Mouse (Mus musculus) spleen, adult 2 months (tissue): ENCODE measurements at regions not wholly inside any gene's neighbourhood (a gene's known extent, or its start where the extent isn't known, plus 50 kb on each side); places are given as distances from the start of the nearest gene placed in this dataset.

Experiments
- CTCF ChIP-seq: fragments of 200-500 bp; IDR thresholded peaks from 2 replicates; pipeline ENCODE4 v1.5.1; 2011; ENCODE audit warnings: mild to moderate bottlenecking, inconsistent platforms; ENCODE audit not compliant: insufficient read depth, insufficient read length, insufficient replicate concordance; ENCODE audit errors: extremely low read depth
- POLR2A ChIP-seq: fragments of 200-500 bp; IDR thresholded peaks from 2 replicates; pipeline ENCODE4 v1.6.1; 2011; ENCODE audit warnings: low read depth, low read length, inconsistent platforms

GRCm38 (mm10) chr3:120648391-120648790 is 523.1 kb downstream of the Rwdd3 start:
- TF ChIP-seq POLR2A: no peak
- TF ChIP-seq CTCF: no peak
